Mouse (Mus musculus): ENCODE data around the gene Olfr914.

DNA sequence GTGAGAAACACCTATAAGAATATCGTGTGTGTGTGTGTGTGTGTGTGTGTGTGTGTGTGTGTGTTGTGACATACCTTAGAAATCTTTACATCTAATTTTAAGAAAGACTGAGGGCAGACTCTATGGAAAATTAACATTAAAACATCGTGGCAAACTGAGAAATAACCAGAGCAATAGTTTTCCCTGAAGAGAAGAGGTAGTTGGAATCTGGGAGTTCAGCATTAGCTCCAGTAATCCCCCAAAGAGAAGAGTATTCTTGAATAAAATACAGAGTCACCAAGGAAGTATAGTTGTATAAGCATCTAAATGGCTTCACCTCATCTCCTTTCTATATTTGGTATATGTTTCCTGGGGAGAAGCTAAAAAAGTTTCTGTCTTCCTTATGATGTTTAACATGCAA lies 12.4 kb upstream of the Olfr914 start, which contains the start of gene Olfr913:
- TF ChIP-seq CTCF (IDR thresholded peaks at IDR 0.05; ENCODE audit: borderline replicate concordance, insufficient read depth, low read depth, low read length): no peak
- TF ChIP-seq POLR2A (IDR thresholded peaks at IDR 0.05; ENCODE audit: borderline replicate concordance, insufficient read depth, low read length): no peak

Measured in cerebellum, adult 2 months (tissue).